Mouse (Mus musculus) heart, adult 8-10 months (tissue): Measurements from ENCODE around the gene Cacna1d. TPM values are rescaled to one million over a fixed set of nuclear protein-coding genes. Genes with fewer than 3 reads are reported as not detected.
A peak's percentile ranks its signal among the peaks of the same experiment; 100 is the strongest.

ENCODE experiments used
- DNase-seq: peaks from one replicate; pipeline ENCODE4 v3.0.0; 2022; ENCODE audit warnings: low spot score
- total RNA-seq, 4 experiments: library from RNA; stranded (reverse); gene quantifications; 2 replicates each; pipeline ENCODE4 v1.2.4; 2022

The Cacna1d gene
- total RNA-seq, 4 experiments from 2014 or later, result 1.9 to 2.8 (median 2.4) TPM

GRCm38 (mm10) chr14:30097239-30097638 is 394.0 kb downstream of the Cacna1d start:
- no peak for DNase-seq

- DNase-seq, result no peak
Observed at GRCm38 (mm10) chr14:30092426-30092825, 398.8 kb downstream of the Cacna1d start.

- no peak for DNase-seq
Observed at GRCm38 (mm10) chr14:30092021-30092420, 399.2 kb downstream of the Cacna1d start.

GRCm38 (mm10) chr14:30079729-30080128 is 411.5 kb downstream of the Cacna1d start:
- no peak for DNase-seq

GRCm38 (mm10) chr14:30078115-30078808 is 413.0 kb downstream of the Cacna1d start:
- no peak for DNase-seq

- DNase-seq, result no peak
Observed at GRCm38 (mm10) chr14:30075268-30075887, 415.9 kb downstream of the Cacna1d start.

GRCm38 (mm10) chr14:30068566-30068965 is 422.7 kb downstream of the Cacna1d start:
- DNase-seq, result no peak

GRCm38 (mm10) chr14:30066752-30067151 is 424.5 kb downstream of the Cacna1d start:
- DNase-seq, result no peak

- DNase-seq, result no peak
Observed at GRCm38 (mm10) chr14:30064864-30065263, 426.4 kb downstream of the Cacna1d start.

- no peak for DNase-seq
Observed at GRCm38 (mm10) chr14:30056031-30056766, 435.1 kb downstream of the Cacna1d start.

GRCm38 (mm10) chr14:30054922-30055321 is 436.3 kb downstream of the Cacna1d start:
- no peak for DNase-seq

- DNase-seq, result no peak
Observed at GRCm38 (mm10) chr14:30050280-30050679, 441.0 kb downstream of the Cacna1d start.

- no peak for DNase-seq
Observed at GRCm38 (mm10) chr14:30048049-30048448, 443.2 kb downstream of the Cacna1d start.

- no peak for DNase-seq
Observed at GRCm38 (mm10) chr14:30046976-30047375, 444.3 kb downstream of the Cacna1d start.

- peak; percentile 13 for DNase-seq
Observed at GRCm38 (mm10) chr14:30045704-30046220, 445.5 kb downstream of the Cacna1d start.

- DNase-seq, result peak; percentile 65
Observed at GRCm38 (mm10) chr14:30045239-30045638, 446.0 kb downstream of the Cacna1d start.

GRCm38 (mm10) chr14:30043356-30043940 is 447.8 kb downstream of the Cacna1d start:
- no peak for DNase-seq

- DNase-seq, result no peak
Observed at GRCm38 (mm10) chr14:30041836-30042235, 449.4 kb downstream of the Cacna1d start.

GRCm38 (mm10) chr14:30039413-30039812 is 451.8 kb downstream of the Cacna1d start:
- no peak for DNase-seq

GRCm38 (mm10) chr14:30038431-30038830 is 452.8 kb downstream of the Cacna1d start:
- no peak for DNase-seq

GRCm38 (mm10) chr14:30033405-30033804 is 457.9 kb downstream of the Cacna1d start:
- no peak for DNase-seq

GRCm38 (mm10) chr14:30027378-30027777 is 463.9 kb downstream of the Cacna1d start:
- DNase-seq, result no peak
